Mouse (Mus musculus) midbrain, postnatal 0 days (tissue): ENCODE measurements around the gene RPS10-NUDT3. TPM values are rescaled to one million over a fixed set of nuclear protein-coding genes. Genes with fewer than 3 reads are reported as not detected.

Source experiments
- ATAC-seq: fragments of 200-750 bp; cut with Nextera tagmentation; 2 replicates; pipeline ENCODE4 v1.8.0; 2017; ENCODE audit warnings: moderate number of reproducible peaks, mild to moderate bottlenecking, moderate TSS enrichment, moderate library complexity; ENCODE audit not compliant: low FRiP score
- DNase-seq: peaks from one replicate; pipeline ENCODE4 v3.0.0-alpha.2; 2015; ENCODE audit warnings: low spot score
- H3K27ac ChIP-seq: fragments of 300-500 bp; sonication (generic); 2 replicates; pipeline ENCODE4 v1.5.1; 2014; ENCODE audit warnings: low read depth, mild to moderate bottlenecking, low read length, mixed read lengths
- H3K27me3 ChIP-seq: fragments of 300-500 bp; sonication (generic); 2 replicates; pipeline ENCODE4 v1.6.1; 2014; ENCODE audit warnings: low read length, control low read depth, mixed read lengths; ENCODE audit not compliant: insufficient read depth
- H3K36me3 ChIP-seq: fragments of 300-500 bp; sonication (generic); 2 replicates; pipeline ENCODE4 v1.6.1; 2014; ENCODE audit warnings: low read length, control low read depth, mixed read lengths; ENCODE audit not compliant: insufficient read depth
- H3K4me1 ChIP-seq: fragments of 300-500 bp; sonication (generic); 2 replicates; pipeline ENCODE4 v1.6.1; 2014; ENCODE audit warnings: mild to moderate bottlenecking, control low read depth, antibody characterized with exemption, low read length, mixed read lengths; ENCODE audit not compliant: insufficient read depth
- H3K4me2 ChIP-seq: fragments of 300-500 bp; sonication (generic); 2 replicates; pipeline ENCODE4 v1.6.1; 2014; ENCODE audit warnings: low read depth, mild to moderate bottlenecking, low read length, mixed read lengths; ENCODE audit not compliant: poor library complexity, severe bottlenecking
- H3K4me3 ChIP-seq: fragments of 300-500 bp; sonication (generic); 2 replicates; pipeline ENCODE4 v1.5.1; 2014; ENCODE audit warnings: low read depth, mild to moderate bottlenecking, low read length, moderate library complexity
- H3K9ac ChIP-seq: fragments of 300-500 bp; sonication (generic); replicated peaks from 2 replicates; pipeline ENCODE4 v1.6.1; 2014; ENCODE audit warnings: mild to moderate bottlenecking, low read length, moderate library complexity, mixed read lengths; ENCODE audit not compliant: poor library complexity, severe bottlenecking
- H3K9me3 ChIP-seq: fragments of 300-500 bp; sonication (generic); 2 replicates; pipeline ENCODE4 v1.6.1; 2016; ENCODE audit warnings: low read length, control low read depth
- CTCF ChIP-seq: IDR thresholded peaks from 2 replicates; pipeline ENCODE4 v1.5.1; 2016; ENCODE audit warnings: antibody characterized with exemption, mild to moderate bottlenecking
- WGBS: fragments of 180-500 bp; shearing (Covaris S2); extraction: QIAGEN DNeasy Blood & Tissue Kit; methylation state at CpG from one replicate; pipeline ENCODE4 v1.1.7; 2014; 5-methylcytosine and 5-hydroxymethylcytosine counted together
- polyA plus RNA-seq: library from polyadenylated mRNA; unstranded; fragments of >200 nt; fragmentation: Nextera tagmentation; extraction: Ambion mirVana; gene quantifications from 2 replicates; pipeline ENCODE4 v1.2.1, GENCODE M21; 2015
- total RNA-seq: library from RNA; depleted of rRNA; stranded (reverse); fragments of >200 nt; gene quantifications from 2 replicates; pipeline ENCODE4 v1.2.3, GENCODE M21; 2014

The RPS10-NUDT3 gene
- total and polyA plus RNA-seq, 2 experiments from 2014 or later = not detected

DNA sequence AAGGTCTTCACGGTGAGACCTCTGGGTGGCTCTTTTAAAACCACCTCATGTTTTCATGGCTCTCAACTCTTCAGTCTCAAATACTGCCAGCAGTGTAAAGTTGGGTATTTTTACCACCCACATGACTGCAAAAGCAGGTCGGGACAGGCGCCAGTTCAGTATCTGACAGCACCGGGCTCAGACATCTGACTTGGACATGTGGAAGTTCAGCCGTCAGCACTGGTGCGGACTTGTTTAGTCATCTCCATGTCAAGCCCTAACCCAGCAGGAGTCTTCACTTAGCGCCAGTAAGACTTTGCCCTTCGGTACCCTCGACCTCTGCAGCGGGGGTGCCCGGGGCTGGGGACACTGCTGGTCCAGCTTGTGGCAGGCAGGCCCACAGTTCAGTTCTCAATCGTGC is 47.8 kb downstream of the RPS10-NUDT3 start:
- TF ChIP-seq CTCF = no peak
- Histone ChIP-seq H3K4me1 (no peaks in the 10 kb centered on the region), H3K36me3 (peaks cover 23% of the 10 kb centered on the region), H3K9ac (no peak overlapping the region), H3K4me2 (no peak overlapping the region), H3K9me3 (no peaks in the 10 kb centered on the region), H3K27me3 (no peaks in the 10 kb centered on the region), H3K4me3 (no peak overlapping the region), H3K27ac (peak overlapping the region; percentile 60)
- ATAC-seq = no peak
- WGBS = 68% methylated on average over 12 of the region's 12 CpGs
- DNase-seq = no peak

DNA sequence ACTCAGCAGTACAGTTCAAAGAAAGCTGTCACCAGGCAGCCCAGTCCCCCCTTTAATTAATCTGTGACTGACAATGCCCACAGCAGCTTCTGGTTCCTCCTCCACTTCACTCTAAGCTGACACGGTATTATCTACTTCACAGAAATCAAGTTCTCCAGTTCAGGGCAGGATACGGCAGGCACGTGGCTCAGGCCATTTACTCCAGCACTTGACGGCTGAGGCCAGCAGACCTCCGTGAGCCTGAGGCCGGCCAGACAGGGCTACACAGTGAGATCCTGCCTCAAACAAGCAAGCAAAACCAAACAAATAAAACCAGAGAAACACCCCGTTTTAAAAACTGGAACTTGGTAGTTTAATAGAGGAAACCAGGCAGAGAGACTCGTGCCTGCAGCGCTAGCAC is 48.4 kb downstream of the RPS10-NUDT3 start:
- peaks cover 27% of the 10 kb centered on the region for H3K36me3 ChIP-seq
- H3K9me3 ChIP-seq = no peaks in the 10 kb centered on the region
- DNase-seq (no peak), ATAC-seq (no peak)
- no peak for TF ChIP-seq CTCF
- 60% methylated on average over 9 of the region's 9 CpGs for WGBS
- H3K27ac ChIP-seq = peak overlapping the region; percentile 60; the same call in 1 of the 2 replicates
- no peak overlapping the region for H3K9ac ChIP-seq
- no peaks in the 10 kb centered on the region for H3K27me3 ChIP-seq
- no peak overlapping the region for H3K4me3 ChIP-seq
- no peak overlapping the region for H3K4me2 ChIP-seq
- no peaks in the 10 kb centered on the region for H3K4me1 ChIP-seq

DNA sequence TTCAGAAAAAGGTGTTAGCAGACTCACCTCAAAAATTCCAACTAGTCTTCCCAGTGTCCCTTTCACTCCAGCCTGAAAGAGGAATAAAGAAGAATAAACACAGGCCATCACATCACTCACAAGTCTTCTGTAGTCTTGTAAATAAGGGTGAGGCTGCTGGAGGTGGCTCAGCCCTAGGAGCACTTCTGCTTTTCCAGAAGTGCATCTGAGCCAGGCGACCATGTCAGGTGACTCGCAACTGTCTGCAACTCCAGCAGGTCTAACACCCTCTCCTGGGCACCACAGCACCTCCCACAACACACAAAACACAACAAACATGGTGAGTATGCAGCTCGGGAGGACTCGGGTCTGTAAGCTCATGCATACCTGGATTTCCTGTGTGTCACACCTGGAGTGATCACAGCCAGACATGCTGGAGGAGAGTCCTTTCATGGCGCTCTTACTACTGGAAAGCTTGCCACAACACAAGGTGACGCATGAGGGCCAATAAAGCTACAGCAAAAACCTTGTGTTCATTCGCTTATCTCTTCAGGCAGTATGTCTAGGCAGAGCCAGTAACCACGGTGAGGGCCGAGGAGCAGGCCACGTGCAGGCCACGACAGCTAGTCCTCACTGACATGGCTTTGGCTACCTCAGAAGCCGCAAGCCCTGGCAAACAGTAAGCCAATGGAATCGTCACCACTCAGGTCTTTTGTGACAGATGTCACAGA is 51.7 kb downstream of the RPS10-NUDT3 start:
- H3K4me1 ChIP-seq = no peaks in the 10 kb centered on the region
- no peak overlapping the region for H3K4me2 ChIP-seq
- peaks cover 43% of the 10 kb centered on the region for H3K36me3 ChIP-seq
- H3K9ac ChIP-seq = no peak overlapping the region
- TF ChIP-seq CTCF = no peak
- no peaks in the 10 kb centered on the region for H3K9me3 ChIP-seq
- DNase-seq (no peak), ATAC-seq (no peak)
- no peak overlapping the region for H3K27ac ChIP-seq
- no peaks in the 10 kb centered on the region for H3K27me3 ChIP-seq
- 90% methylated on average over 13 of the region's 13 CpGs for WGBS
- no peak overlapping the region for H3K4me3 ChIP-seq

DNA sequence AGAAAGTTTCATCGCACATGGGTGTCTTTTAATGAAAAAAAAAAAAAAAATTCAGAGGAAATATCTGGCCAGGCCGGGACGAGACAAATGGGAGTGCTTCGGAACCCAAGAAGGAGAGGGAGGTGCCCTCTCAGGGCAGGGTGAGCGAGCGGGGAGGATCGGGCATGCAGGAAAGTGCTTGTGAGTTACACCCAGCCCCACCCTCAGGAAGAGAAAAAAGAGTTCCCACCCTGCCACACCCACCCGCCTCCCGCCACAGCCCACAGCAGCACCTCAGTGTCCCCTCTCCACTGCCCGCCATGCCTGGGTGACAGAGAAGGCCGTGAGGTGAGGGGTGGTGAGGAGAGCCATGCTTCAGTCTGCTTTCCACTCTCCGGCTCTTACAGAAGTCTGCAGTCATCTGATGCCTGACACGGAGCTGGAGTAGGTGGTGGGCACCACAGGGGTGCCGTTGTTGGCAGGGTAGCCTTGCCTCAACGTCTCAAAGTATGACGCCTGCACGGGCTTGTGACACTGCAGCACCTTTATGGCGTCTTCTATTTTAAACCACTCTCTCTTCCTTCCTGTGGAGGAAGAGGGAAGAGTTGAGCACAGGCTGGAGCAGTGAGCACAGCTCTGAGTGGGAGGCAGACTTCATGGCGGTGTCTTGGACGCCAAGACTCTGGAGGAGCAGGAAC is 54.5 kb downstream of the RPS10-NUDT3 start:
- Histone ChIP-seq H3K4me3 (no peak overlapping the region), H3K27ac (no peak overlapping the region), H3K27me3 (no peaks in the 10 kb centered on the region), H3K9ac (no peak overlapping the region), H3K4me2 (no peak overlapping the region), H3K36me3 (peaks cover 42% of the 10 kb centered on the region), H3K4me1 (no peaks in the 10 kb centered on the region), H3K9me3 (no peaks in the 10 kb centered on the region)
- WGBS = 90% methylated on average over 16 of the region's 20 CpGs
- no peak for DNase-seq
- TF ChIP-seq CTCF = no peak
- ATAC-seq = no peak

DNA sequence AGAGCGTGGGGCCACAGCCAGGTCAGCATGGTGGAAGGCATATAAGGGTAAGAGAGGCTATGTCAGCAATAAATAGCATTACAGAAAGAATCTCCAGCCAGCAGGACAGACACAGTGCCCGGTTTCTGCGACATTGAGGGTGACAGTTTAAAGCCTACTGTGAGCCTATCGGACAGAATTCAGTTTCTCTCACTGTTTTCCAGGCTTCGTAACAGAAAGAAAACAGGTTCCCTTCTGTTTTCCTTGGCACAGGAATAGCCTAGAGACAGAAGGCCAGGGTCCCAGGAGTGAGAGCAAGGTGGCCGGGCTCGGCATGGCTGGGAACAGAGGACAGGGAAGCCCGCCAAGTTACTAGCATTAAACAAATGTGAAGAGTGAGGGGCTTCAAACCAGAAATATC is 55.2 kb downstream of the RPS10-NUDT3 start:
- Histone ChIP-seq H3K4me1 (no peaks in the 10 kb centered on the region), H3K36me3 (peaks cover 39% of the 10 kb centered on the region), H3K27ac (no peak overlapping the region), H3K27me3 (no peaks in the 10 kb centered on the region), H3K9ac (no peak overlapping the region), H3K4me2 (no peak overlapping the region), H3K9me3 (no peaks in the 10 kb centered on the region), H3K4me3 (no peak overlapping the region)
- ATAC-seq (no peak), DNase-seq (peak; percentile 66)
- WGBS = 81% methylated on average over 8 of the region's 8 CpGs
- no peak for TF ChIP-seq CTCF

DNA sequence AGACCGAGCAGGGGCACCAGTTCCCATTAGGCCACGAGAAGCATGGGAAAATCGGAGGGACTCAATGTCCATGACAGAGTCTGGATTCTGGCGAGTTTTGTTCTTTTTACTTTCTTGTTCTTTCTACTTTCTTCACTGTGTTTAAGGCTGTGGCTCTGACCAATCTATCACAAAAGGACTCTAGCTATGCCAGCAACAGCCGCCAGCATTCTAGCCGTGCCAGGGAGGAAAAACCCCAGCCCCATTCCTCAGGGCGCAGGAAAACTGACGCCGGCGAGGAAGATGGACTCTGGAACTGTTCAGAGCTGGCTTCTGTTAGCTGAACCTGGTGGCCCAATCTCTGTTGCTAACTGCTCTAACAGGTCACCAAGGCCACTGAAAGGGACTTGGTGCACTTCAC is 56.5 kb downstream of the RPS10-NUDT3 start:
- Histone ChIP-seq H3K27me3 (no peaks in the 10 kb centered on the region), H3K4me3 (no peak overlapping the region), H3K4me2 (no peak overlapping the region), H3K9me3 (no peaks in the 10 kb centered on the region), H3K36me3 (peaks cover 39% of the 10 kb centered on the region), H3K4me1 (no peaks in the 10 kb centered on the region), H3K9ac (no peak overlapping the region), H3K27ac (0 out of 2 replicates have a peak overlapping the region, but pooled peaks have one; percentile 44)
- ATAC-seq (no peak), DNase-seq (peak; percentile 58)
- no peak for TF ChIP-seq CTCF
- 89% methylated on average over 10 of the region's 10 CpGs for WGBS
